Mouse (Mus musculus) Patski (cell line): ENCODE measurements around the gene Fam243. TPM values are rescaled to one million over a fixed set of nuclear protein-coding genes. Genes with fewer than 3 reads are reported as not detected.

ENCODE experiments used
- ATAC-seq: fragments of 100-300 bp; one replicate; pipeline ENCODE4 v1.8.0; 2021
- CTCF ChIA-PET: fragments of 350-600 bp; sonication (Branson Sonifier 250); formaldehyde crosslinking; loops from one replicate; lab custom pipeline; 2022; ENCODE audit warnings: inconsistent platforms; lab: Charles Lee
- POLR2A ChIA-PET: fragments of 350-600 bp; sonication (Branson Sonifier 250); formaldehyde crosslinking; loops from one replicate; lab custom pipeline; 2022; ENCODE audit warnings: antibody characterized with exemption, inconsistent platforms; lab: Charles Lee
- DNase-seq: peaks from one replicate; pipeline ENCODE4 v3.0.0-alpha.2; 2011; ENCODE audit warnings: low read depth, low spot score
- H3K27me3 ChIP-seq: fragments of 371-371 bp; one replicate; pipeline ENCODE4 v1.5.1; 2021
- CTCF ChIP-seq: fragments of 100-300 bp; IDR thresholded peaks from one replicate; pipeline ENCODE4 v1.5.1; 2021
- in situ Hi-C: fragments of 300-500 bp; cut with MboI; formaldehyde crosslinking; loops from 3 replicates; pipeline ENCODE4 v1.11.1; 2018; ENCODE audit warnings: low pct_unique_long_range_greater_than_20kb, mixed read lengths
- polyA plus RNA-seq: library from polyadenylated mRNA; unstranded; gene quantifications from one replicate; pipeline ENCODE4 v1.2.3, GENCODE M21; 2021

The Fam243 gene
- polyA plus RNA-seq, 1 experiment from 2014 or later = 0.28 TPM

DNA sequence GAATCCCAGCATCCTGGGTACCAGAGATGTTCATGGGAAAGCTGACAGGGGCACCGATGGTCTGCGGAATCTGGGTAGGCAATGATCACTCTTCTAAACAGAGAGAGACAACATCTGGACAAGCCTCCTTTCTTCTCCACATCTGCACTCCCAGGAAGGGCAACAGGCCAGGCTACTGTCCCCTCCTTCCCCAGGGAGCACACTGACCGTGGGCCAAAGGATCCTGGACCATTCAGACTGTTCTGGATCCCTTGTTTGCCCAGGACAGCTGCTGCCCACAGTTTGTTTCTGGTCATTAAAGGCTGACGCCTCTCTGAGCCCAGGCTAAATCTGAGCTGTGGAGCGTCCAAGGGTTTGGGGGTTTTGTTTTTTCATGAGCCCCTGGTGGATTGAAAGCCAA lies 38.6 kb downstream of the Fam243 start:
- H3K27me3 ChIP-seq = no peaks in the 10 kb centered on the region
- in situ Hi-C loops = no loop called here
- no peak for DNase-seq
- CTCF ChIA-PET = no interaction called here
- TF ChIP-seq CTCF = no peak
- POLR2A ChIA-PET = no interaction called here
- no peak for ATAC-seq

- TF ChIP-seq CTCF = no peak
- no peaks in the 10 kb centered on the region for H3K27me3 ChIP-seq
- ChIA-PET POLR2A (no interaction called here), CTCF (interaction anchor here (1.5 to 2.9 kb wide), 2 partner anchors 10 to 11 kb away, joined by 7 to 14 read pairs; no protein-coding TSS in a partner anchor)
- in situ Hi-C loops = no loop called here
- ATAC-seq (no peak), DNase-seq (no peak)
These were observed 45.7 kb downstream of the Fam243 start for GRCm38 (mm10) chr16:92275526-92275925.

GRCm38 (mm10) chr16:92274516-92274915 lies 46.7 kb downstream of the Fam243 start:
- CTCF ChIA-PET = interaction anchor here (2.9 kb wide), 1 partner anchor 12 kb away, joined by 14 read pairs; no protein-coding TSS in a partner anchor
- no peaks in the 10 kb centered on the region for H3K27me3 ChIP-seq
- TF ChIP-seq CTCF = no peak
- no peak for ATAC-seq
- in situ Hi-C loops = no loop called here
- POLR2A ChIA-PET = no interaction called here
- no peak for DNase-seq

Other genes starting within 250 kb of the Fam243 start
- gene Kcne2, start 29.1 kb downstream of the Fam243 start, polyA plus RNA-seq = not detected
- gene Smim11, start 20.2 kb downstream of the Fam243 start, polyA plus RNA-seq = 77.4 TPM
- gene Kcne1, start 38.0 kb upstream of the Fam243 start, polyA plus RNA-seq = not detected
- gene Rcan1, start 149.4 kb upstream of the Fam243 start, polyA plus RNA-seq = 119 TPM
- 0.05 TPM for gene Clic6, start 164.3 kb upstream of the Fam243 start, polyA plus RNA-seq